Mouse (Mus musculus) liver, adult 2 months (tissue): ENCODE measurements at regions not wholly inside any gene's neighbourhood (a gene's known extent, or its start where the extent isn't known, plus 50 kb on each side); places are given as distances from the start of the nearest gene placed in this dataset.

Experiments
- DNase-seq: peaks from one replicate; pipeline ENCODE4 v3.0.0-alpha.2; 2011; ENCODE audit warnings: low read depth, low spot score; ENCODE audit errors: extremely low read depth
- H3K27ac ChIP-seq: fragments of 200-500 bp; replicated peaks from 2 replicates; pipeline ENCODE4 v1.5.1; 2012; ENCODE audit warnings: low read depth, mild to moderate bottlenecking, control low read depth, inconsistent platforms, low read length; ENCODE audit not compliant: insufficient read depth
- H3K27me3 ChIP-seq: fragments of 200-500 bp; 2 replicates; pipeline ENCODE4 v1.6.1; 2012; ENCODE audit warnings: mild to moderate bottlenecking, moderate library complexity, low read length, inconsistent platforms; ENCODE audit not compliant: control insufficient read depth, insufficient read depth
- H3K36me3 ChIP-seq: fragments of 200-500 bp; 2 replicates; pipeline ENCODE4 v1.6.1; 2012; ENCODE audit warnings: low read length, inconsistent platforms; ENCODE audit not compliant: control insufficient read depth, insufficient read depth
- H3K4me1 ChIP-seq: fragments of 200-500 bp; 2 replicates; pipeline ENCODE4 v1.6.1; 2011; ENCODE audit warnings: low read length; ENCODE audit not compliant: control insufficient read depth, insufficient read depth
- H3K4me3 ChIP-seq: fragments of 200-500 bp; 2 replicates; pipeline ENCODE4 v1.5.1; 2011; ENCODE audit warnings: low read depth, mild to moderate bottlenecking, control low read depth, low read length, moderate library complexity; ENCODE audit not compliant: insufficient read depth
- H3K79me2 ChIP-seq: fragments of 200-500 bp; 2 replicates; pipeline ENCODE4 v1.6.1; 2012; ENCODE audit warnings: inconsistent platforms, mild to moderate bottlenecking, low read length, moderate library complexity; ENCODE audit not compliant: control insufficient read depth, insufficient read depth
- H3K9ac ChIP-seq: fragments of 200-500 bp; 2 replicates; pipeline ENCODE4 v1.6.1; 2012; ENCODE audit warnings: low read depth, mild to moderate bottlenecking, control low read depth, inconsistent platforms, low read length
- CTCF ChIP-seq: fragments of 200-500 bp; IDR thresholded peaks from 2 replicates; pipeline ENCODE4 v1.5.1; 2011; ENCODE audit warnings: low read depth, low read length, control low read depth
- POLR2A ChIP-seq: fragments of 200-500 bp; IDR thresholded peaks from 2 replicates; pipeline ENCODE4 v1.6.1; 2011; ENCODE audit warnings: low read length, control low read depth; ENCODE audit not compliant: insufficient read depth; ENCODE audit errors: extremely low read depth
- WGBS: fragments of 180-500 bp; shearing (Covaris S2); methylation state at CpG from one replicate; pipeline ENCODE4 v1.1.7; 2018; 5-methylcytosine and 5-hydroxymethylcytosine counted together

DNA sequence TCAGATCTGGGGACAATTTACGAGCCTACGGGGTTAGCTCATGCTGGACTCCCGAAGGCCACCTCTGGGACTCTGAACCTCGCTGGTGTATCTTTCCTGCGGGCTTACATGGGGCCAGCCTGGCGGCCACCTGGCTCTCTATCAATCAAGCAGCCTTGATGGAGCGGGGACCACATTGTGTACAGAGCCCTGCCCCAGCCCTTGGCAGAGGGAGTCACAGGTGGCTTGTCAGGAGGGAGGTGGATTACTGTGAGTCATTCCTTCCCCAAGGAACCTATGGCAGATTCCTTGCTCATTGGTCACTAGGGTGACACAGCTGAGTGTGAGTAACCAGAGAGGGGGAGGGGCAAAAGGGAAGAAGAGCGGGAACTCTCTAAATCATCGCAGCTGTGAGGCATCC is 105.8 kb upstream of the Vangl1 start:
- TF ChIP-seq POLR2A (no peak), CTCF (no peak)
- H3K79me2 ChIP-seq: no peaks in the 10 kb centered on the region
- H3K36me3 ChIP-seq: no peaks in the 10 kb centered on the region
- H3K4me3 ChIP-seq: no peak overlapping the region
- H3K27ac ChIP-seq: no peak overlapping the region
- H3K27me3 ChIP-seq: no peaks in the 10 kb centered on the region
- H3K9ac ChIP-seq: no peak overlapping the region
- no peak for DNase-seq
- 75% methylated on average over 9 of the region's 9 CpGs for WGBS
- no peaks in the 10 kb centered on the region for H3K4me1 ChIP-seq

DNA sequence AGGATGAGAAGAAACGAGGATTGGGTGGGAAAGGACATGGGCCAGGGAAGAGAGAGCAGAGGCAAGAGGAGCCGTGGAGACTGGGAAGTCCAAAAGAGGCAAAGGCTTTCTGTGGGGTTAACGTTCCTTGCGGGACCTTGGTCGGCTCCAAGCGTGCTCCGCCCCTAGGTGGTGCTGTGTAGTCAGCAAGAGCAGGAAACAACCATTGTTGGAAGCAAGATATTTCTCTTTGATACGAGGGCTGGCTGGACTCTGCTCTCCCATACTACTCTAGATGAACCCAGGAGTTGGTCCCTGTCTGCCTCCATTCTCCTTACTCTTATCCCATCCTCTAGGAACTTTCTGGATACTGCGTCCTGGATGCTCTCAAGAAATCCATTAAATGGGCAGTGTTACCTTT is 105.3 kb upstream of the Vangl1 start:
- no peak overlapping the region for H3K4me3 ChIP-seq
- TF ChIP-seq POLR2A (no peak), CTCF (peak; percentile 86)
- peak; percentile 40 for DNase-seq
- H3K9ac ChIP-seq: no peak overlapping the region
- H3K27me3 ChIP-seq: no peaks in the 10 kb centered on the region
- 19% methylated on average over 9 of the region's 9 CpGs for WGBS
- H3K27ac ChIP-seq: no peak overlapping the region
- no peaks in the 10 kb centered on the region for H3K36me3 ChIP-seq
- no peaks in the 10 kb centered on the region for H3K79me2 ChIP-seq
- no peaks in the 10 kb centered on the region for H3K4me1 ChIP-seq

DNA sequence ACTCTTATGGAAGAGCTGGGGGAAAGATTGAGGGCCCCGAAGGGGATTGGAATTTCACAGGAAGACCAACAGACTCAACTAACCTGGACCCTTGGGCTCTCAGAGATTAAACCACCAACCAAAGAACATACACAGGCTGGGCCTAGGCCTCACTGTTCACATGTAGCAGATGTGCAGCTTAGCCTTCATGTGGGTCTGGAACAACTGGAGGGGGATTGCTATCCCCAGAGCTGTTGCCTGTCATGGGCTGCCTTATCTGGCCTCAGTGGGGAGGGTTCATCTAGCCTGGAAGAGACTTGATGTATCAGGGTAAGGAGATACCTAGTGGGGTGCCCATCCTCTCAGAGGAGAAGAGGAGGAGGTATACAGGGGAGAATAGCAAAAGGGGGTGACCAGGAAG is 103.2 kb upstream of the Vangl1 start:
- no peaks in the 10 kb centered on the region for H3K27me3 ChIP-seq
- no peak overlapping the region for H3K27ac ChIP-seq
- no peak overlapping the region for H3K9ac ChIP-seq
- no peak overlapping the region for H3K4me3 ChIP-seq
- H3K4me1 ChIP-seq: no peaks in the 10 kb centered on the region
- H3K79me2 ChIP-seq: no peaks in the 10 kb centered on the region
- WGBS: 67% methylated on average over 1 of the region's 1 CpGs
- no peak for DNase-seq
- no peaks in the 10 kb centered on the region for H3K36me3 ChIP-seq
- no peak for TF ChIP-seq CTCF
- no peak for TF ChIP-seq POLR2A

DNA sequence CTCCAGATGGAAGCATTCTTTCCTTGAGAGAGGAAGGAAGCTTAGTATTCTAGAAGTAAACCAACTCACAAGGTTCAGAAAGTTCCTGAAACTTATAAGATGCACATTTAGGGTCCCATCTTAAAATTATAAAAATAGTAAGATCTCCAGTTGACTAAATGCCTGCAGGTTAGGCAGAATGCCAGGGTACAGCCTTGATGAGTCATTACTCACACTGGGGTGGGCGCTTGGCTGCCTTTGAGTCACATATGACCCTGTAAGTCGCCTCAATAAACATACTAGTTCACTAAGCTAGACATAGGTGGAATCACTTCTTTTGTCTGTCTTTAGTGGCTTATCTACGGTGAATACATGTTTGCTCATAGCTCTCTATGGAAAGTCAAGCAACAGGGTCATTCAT is 87.9 kb upstream of the Vangl1 start:
- H3K27ac ChIP-seq: no peak overlapping the region
- no peak for TF ChIP-seq CTCF
- no peak for TF ChIP-seq POLR2A
- no peaks in the 10 kb centered on the region for H3K36me3 ChIP-seq
- H3K4me1 ChIP-seq: no peaks in the 10 kb centered on the region
- no peak overlapping the region for H3K9ac ChIP-seq
- no peaks in the 10 kb centered on the region for H3K79me2 ChIP-seq
- no peak overlapping the region for H3K4me3 ChIP-seq
- 89% methylated on average over 3 of the region's 3 CpGs for WGBS
- no peak for DNase-seq
- H3K27me3 ChIP-seq: no peaks in the 10 kb centered on the region

DNA sequence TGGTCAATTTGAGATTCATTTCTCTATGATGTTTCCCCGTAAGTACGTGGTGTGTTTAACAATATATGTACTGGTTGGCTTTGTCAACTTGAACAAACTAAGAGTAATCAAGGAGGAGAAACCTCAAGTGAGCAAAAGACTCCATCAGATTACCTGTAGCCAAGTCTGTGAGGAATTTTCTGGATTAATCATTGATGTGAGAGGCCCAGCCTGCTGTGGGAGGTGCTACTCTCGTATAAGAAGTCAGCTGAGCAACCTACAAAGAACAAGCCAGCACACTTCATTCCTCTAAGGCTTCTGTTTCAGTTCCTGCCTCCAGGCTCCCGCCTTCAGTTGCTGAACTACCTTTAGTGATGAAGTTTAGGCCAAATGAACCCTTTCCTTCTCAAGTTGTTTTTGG is 77.5 kb upstream of the Vangl1 start:
- no peak for DNase-seq
- no peak overlapping the region for H3K9ac ChIP-seq
- no peaks in the 10 kb centered on the region for H3K79me2 ChIP-seq
- TF ChIP-seq POLR2A (no peak), CTCF (no peak)
- no peaks in the 10 kb centered on the region for H3K4me1 ChIP-seq
- no peak overlapping the region for H3K27ac ChIP-seq
- no peaks in the 10 kb centered on the region for H3K27me3 ChIP-seq
- H3K4me3 ChIP-seq: no peak overlapping the region
- WGBS: 78% methylated on average over 4 of the region's 4 CpGs
- H3K36me3 ChIP-seq: no peaks in the 10 kb centered on the region

DNA sequence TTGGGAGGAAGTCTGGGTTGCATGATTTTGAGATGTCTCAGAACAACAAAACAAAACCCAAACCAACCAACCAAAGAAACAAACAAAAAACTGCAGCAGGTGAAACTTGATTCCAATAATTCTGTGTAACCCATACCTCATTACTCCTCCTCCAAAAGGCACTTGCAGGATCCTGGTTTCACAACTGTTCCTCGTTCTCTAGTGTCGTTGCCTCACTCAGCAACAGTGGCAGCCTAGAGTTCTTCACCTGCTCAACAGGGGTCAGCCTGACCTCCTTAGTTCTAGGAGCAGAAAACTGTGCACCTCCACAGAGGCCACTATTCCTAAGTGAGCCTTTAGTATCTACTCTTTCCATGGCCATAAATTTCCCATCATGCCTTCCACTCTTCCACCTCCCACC is 72.3 kb upstream of the Vangl1 start:
- no peak overlapping the region for H3K4me3 ChIP-seq
- H3K27ac ChIP-seq: no peak overlapping the region
- H3K4me1 ChIP-seq: no peaks in the 10 kb centered on the region
- no peak for DNase-seq
- no peaks in the 10 kb centered on the region for H3K79me2 ChIP-seq
- TF ChIP-seq POLR2A: no peak
- no peak for TF ChIP-seq CTCF
- no peak overlapping the region for H3K9ac ChIP-seq
- WGBS: 92% methylated on average over 2 of the region's 2 CpGs
- no peaks in the 10 kb centered on the region for H3K36me3 ChIP-seq
- H3K27me3 ChIP-seq: no peaks in the 10 kb centered on the region
